ENCODE assay signal across 23 mouse cellular contexts in the genomic region with DNA sequence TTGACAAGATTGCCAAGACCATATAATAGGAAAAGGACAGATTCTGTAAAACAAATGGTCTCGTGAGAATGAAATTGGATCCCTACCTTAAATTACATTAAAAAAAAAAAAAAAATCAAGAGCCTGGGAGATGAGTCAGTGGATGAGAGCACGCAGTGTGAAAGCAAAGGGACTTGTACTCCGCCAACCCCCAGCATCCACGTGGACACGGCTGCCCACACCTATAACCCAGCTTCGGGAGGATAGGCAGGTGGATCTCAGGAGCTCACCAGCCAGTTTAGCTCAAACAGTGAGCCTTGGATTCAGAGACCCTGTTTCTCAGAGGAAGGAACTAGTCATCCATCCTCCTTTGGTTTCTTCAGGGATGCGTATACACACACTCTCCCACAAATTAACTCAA.
"Had no signal": no experiment of that assay in that cellular context is flagged by ENCODE, and none has a peak within 500 bp of the region (broad histone marks: within the 10 kb centered on the region; RNA-seq: fewer than 3 reads in every experiment).

No protein-coding gene starts in this region.

- H3K27ac ChIP-seq: heart, embryonic 10.5 days; hindbrain, embryonic 13.5 days; hindbrain, embryonic 15.5 days; hindbrain, postnatal 0 days; layer of hippocampus, adult 2 months; left cerebral cortex, adult 2 months; limb, embryonic 10.5 days; limb, embryonic 12.5 days; liver, embryonic 13.5 days; liver, embryonic 15.5 days had no signal

- ATAC-seq: hindbrain, postnatal 0 days; intestine, postnatal 0 days had no signal

- H3K9me3 ChIP-seq: heart, embryonic 10.5 days; heart, embryonic 12.5 days; hindbrain, embryonic 13.5 days; hindbrain, embryonic 15.5 days; limb, embryonic 10.5 days; limb, embryonic 12.5 days; liver, embryonic 13.5 days; liver, embryonic 15.5 days had no signal

- H3K4me2 ChIP-seq: heart, embryonic 12.5 days; hindbrain, embryonic 13.5 days; hindbrain, embryonic 15.5 days; limb, embryonic 12.5 days; liver, embryonic 11.5 days; liver, embryonic 13.5 days; liver, embryonic 15.5 days had no signal

- H3K4me1 ChIP-seq: hindbrain, embryonic 13.5 days had no signal

- H3K9ac ChIP-seq: heart, embryonic 12.5 days; hindbrain, embryonic 13.5 days; hindbrain, embryonic 15.5 days; limb, embryonic 12.5 days; liver, embryonic 13.5 days; liver, embryonic 15.5 days had no signal

- H3K27me3 ChIP-seq: heart, embryonic 12.5 days; hindbrain, embryonic 13.5 days; hindbrain, embryonic 15.5 days; limb, embryonic 12.5 days; liver, embryonic 13.5 days; liver, embryonic 15.5 days had no signal

- H3K4me3 ChIP-seq: heart, embryonic 10.5 days; heart, embryonic 12.5 days; hindbrain, embryonic 13.5 days; hindbrain, embryonic 15.5 days; layer of hippocampus, adult 2 months; left cerebral cortex, adult 2 months; limb, embryonic 10.5 days; limb, embryonic 12.5 days; liver, embryonic 13.5 days; liver, embryonic 15.5 days had no signal

- DNase-seq: gastrocnemius, postnatal 14 days; gastrocnemius, postnatal 36 days; heart, adult 18-20 months; heart, postnatal 10 days; kidney, adult 18-20 months; kidney, adult 8-10 months; kidney, postnatal 10 days; kidney, postnatal 25 days; kidney, postnatal 4 days; liver; liver, embryonic 13.5 days had no signal

- H3K36me3 ChIP-seq: hindbrain, embryonic 15.5 days had no signal
